Mouse (Mus musculus): ENCODE measurements around the gene Hs3st3a1. TPM values are rescaled to one million over a fixed set of nuclear protein-coding genes. Genes with fewer than 3 reads are reported as not detected.

Hs3st3a1 gene
- polyA plus RNA-seq, 1 experiment from 2014 or later = 1.4 TPM

DNA sequence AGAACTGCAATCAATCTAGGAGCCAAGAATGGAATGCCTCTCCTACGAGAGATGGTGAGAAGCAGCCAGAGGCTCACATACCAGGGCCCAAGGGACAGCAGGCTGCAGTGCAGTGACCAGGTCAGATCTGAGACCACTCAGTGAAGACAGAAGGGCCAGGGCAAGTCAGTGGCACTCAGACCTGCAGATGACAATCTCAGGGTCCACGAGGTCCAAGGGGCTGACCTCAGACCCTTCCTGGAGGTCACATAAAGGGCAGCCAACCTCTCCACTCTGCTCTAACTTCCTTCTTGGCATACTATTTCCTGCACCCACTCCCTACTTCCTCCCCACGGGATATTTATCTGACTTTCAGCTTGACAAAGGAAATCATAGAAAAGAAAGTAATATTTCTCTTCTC, 60.8 kb downstream of the Hs3st3a1 start:
- Histone ChIP-seq H3K27ac (replicated peaks) (no peak overlapping the region), H3K9ac (no peak overlapping the region), H3K36me3 (no peaks in the 10 kb centered on the region), H3K4me2 (no peak overlapping the region), H3K4me1 (replicated peaks) (no peaks in the 10 kb centered on the region), H3K4me3 (no peak overlapping the region), H3K9me3 (no peaks in the 10 kb centered on the region), H3K27me3 (no peaks in the 10 kb centered on the region)
- no peak for ATAC-seq (ENCODE audit: low FRiP score, low read depth)
- 26% methylated on average over 3 of the region's 3 CpGs for WGBS

DNA sequence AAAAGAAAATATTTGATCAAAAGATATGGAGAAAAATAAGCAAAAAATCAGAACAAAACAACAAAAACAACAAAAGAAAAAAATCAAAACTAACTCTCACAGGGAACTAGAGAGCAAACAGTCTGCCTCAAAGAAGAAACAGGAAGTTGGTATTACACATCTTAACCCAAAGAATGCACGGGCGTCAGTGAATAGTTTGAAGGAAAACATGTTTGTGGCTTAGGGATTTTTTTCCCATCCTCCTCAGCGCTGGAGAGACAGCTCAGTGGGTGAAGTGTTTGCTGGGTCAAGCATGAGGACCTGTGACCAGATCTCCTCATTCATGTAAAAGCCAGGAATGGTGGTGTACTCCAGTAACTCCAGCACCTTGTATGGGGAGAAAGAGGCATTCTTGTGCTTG, 61.5 kb downstream of the Hs3st3a1 start:
- Histone ChIP-seq H3K27ac (replicated peaks) (no peak overlapping the region), H3K9ac (no peak overlapping the region), H3K36me3 (no peaks in the 10 kb centered on the region), H3K4me3 (no peak overlapping the region), H3K27me3 (no peaks in the 10 kb centered on the region), H3K4me1 (replicated peaks) (no peaks in the 10 kb centered on the region), H3K9me3 (no peaks in the 10 kb centered on the region), H3K4me2 (no peak overlapping the region)
- ATAC-seq (ENCODE audit: low FRiP score, low read depth) = no peak
- WGBS = 62% methylated on average over 3 of the region's 3 CpGs

DNA sequence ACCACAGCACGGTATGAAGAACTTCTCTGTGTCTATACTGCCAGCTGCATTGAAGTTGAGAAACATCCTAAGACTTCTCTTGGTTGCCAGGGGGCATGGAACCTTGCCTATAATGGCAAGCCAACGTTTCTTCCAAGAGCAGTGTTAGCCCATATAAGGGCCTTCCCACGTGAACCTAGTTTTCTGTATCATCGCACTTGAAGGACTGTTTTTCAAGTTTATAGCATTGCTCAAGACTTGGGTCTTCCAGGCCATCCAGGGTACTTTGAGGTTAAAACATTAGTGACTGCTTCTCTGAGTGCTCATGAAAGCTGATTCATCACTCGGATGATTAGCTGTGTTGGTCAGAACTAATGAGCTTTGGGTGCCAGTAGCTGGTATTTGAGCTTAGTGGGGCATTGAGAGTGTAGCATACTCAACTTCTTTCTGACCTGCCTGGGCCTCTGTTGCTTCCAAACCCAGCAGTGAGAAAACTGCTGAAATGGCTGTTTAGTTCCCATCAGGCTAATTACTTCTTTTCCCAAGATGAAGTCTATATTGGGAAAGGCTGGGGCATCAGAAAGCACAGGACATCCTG, 65.5 kb downstream of the Hs3st3a1 start:
- H3K36me3 ChIP-seq = no peaks in the 10 kb centered on the region
- H3K4me2 ChIP-seq = no peak overlapping the region
- H3K27me3 ChIP-seq = no peaks in the 10 kb centered on the region
- no peaks in the 10 kb centered on the region for H3K4me1 ChIP-seq (replicated peaks)
- H3K9ac ChIP-seq = no peak overlapping the region
- no peak for ATAC-seq (ENCODE audit: low FRiP score, low read depth)
- 92% methylated on average over 5 of the region's 5 CpGs for WGBS
- no peak overlapping the region for H3K4me3 ChIP-seq
- no peak overlapping the region for H3K27ac ChIP-seq (replicated peaks)
- peaks cover 4% of the 10 kb centered on the region; the same call in 1 of the 2 replicates for H3K9me3 ChIP-seq

DNA sequence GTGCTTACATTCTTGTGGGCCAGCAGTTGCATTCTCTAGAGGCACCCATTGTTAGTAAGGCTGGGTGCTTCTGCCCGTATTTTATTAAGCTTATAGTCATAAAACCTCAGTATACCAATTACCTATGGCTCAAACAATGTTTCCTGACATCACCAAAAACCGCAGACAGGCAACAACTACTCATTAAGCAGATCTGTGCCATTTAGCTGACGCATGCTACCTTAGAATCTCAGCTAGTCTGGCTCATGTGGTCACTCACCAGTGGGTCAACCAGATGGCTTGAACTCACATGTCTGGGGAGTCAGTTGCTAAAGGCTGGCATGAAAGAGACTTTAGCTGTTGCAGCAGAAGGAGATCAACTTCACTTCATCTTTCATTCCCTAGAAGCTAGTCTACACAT, 67.9 kb downstream of the Hs3st3a1 start:
- H3K27me3 ChIP-seq = no peaks in the 10 kb centered on the region
- H3K36me3 ChIP-seq = no peaks in the 10 kb centered on the region
- 88% methylated on average over 3 of the region's 3 CpGs for WGBS
- peaks cover 4% of the 10 kb centered on the region; the same call in 1 of the 2 replicates for H3K9me3 ChIP-seq
- H3K27ac ChIP-seq (replicated peaks) = no peak overlapping the region
- no peak overlapping the region for H3K4me3 ChIP-seq
- no peak for ATAC-seq (ENCODE audit: low FRiP score, low read depth)
- no peak overlapping the region for H3K4me2 ChIP-seq
- no peak overlapping the region for H3K9ac ChIP-seq
- no peaks in the 10 kb centered on the region for H3K4me1 ChIP-seq (replicated peaks)

DNA sequence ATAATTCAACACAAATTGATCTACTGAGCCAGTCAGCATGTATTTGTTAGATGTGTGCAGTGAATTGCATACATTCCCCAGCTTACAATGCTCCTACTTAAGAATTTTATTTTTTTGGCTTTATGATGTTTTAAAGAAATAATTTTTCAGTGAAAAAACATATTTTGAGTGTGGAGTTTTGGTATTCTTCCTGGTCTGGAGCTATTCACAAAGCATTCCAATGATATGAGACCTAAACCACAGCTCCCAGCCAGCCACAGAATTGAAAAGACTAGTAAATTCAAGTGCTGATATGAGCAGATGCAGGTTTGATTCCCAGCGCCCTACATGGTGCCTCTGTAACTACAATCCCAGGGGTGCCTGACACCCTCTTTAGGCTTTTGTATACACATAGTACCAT, 70.8 kb downstream of the Hs3st3a1 start:
- Histone ChIP-seq H3K36me3 (no peaks in the 10 kb centered on the region), H3K4me3 (no peak overlapping the region), H3K4me1 (replicated peaks) (no peaks in the 10 kb centered on the region), H3K9ac (no peak overlapping the region), H3K4me2 (no peak overlapping the region), H3K27ac (replicated peaks) (no peak overlapping the region), H3K9me3 (peaks cover 4% of the 10 kb centered on the region; the same call in 1 of the 2 replicates), H3K27me3 (no peaks in the 10 kb centered on the region)
- no peak for ATAC-seq (ENCODE audit: low FRiP score, low read depth)
- WGBS = 94% methylated on average over 1 of the region's 1 CpGs

- no peaks in the 10 kb centered on the region for H3K27me3 ChIP-seq
- peaks cover 4% of the 10 kb centered on the region; the same call in 1 of the 2 replicates for H3K9me3 ChIP-seq
- no peak for ATAC-seq (ENCODE audit: low FRiP score, low read depth)
- WGBS = 86% methylated on average over 3 of the region's 3 CpGs
- H3K27ac ChIP-seq (replicated peaks) = no peak overlapping the region
- no peaks in the 10 kb centered on the region for H3K4me1 ChIP-seq (replicated peaks)
- no peaks in the 10 kb centered on the region for H3K36me3 ChIP-seq
- H3K9ac ChIP-seq = no peak overlapping the region
- H3K4me2 ChIP-seq = no peak overlapping the region
- H3K4me3 ChIP-seq = no peak overlapping the region
Measured at GRCm38 (mm10) chr11:64507024-64507423, 71.9 kb downstream of the Hs3st3a1 start.

GRCm38 (mm10) chr11:64509106-64509505, 74.0 kb downstream of the Hs3st3a1 start:
- no peak overlapping the region for H3K4me2 ChIP-seq
- H3K27ac ChIP-seq (replicated peaks) = no peak overlapping the region
- H3K9ac ChIP-seq = no peak overlapping the region
- no peaks in the 10 kb centered on the region for H3K36me3 ChIP-seq
- H3K9me3 ChIP-seq = peaks cover 3% of the 10 kb centered on the region; the same call in 1 of the 2 replicates
- no peak overlapping the region for H3K4me3 ChIP-seq
- H3K27me3 ChIP-seq = no peaks in the 10 kb centered on the region
- 92% methylated on average over 2 of the region's 2 CpGs for WGBS
- ATAC-seq (ENCODE audit: low FRiP score, low read depth) = no peak
- H3K4me1 ChIP-seq (replicated peaks) = no peaks in the 10 kb centered on the region

- Histone ChIP-seq H3K4me2 (no peak overlapping the region), H3K4me1 (replicated peaks) (no peaks in the 10 kb centered on the region), H3K9me3 (no peaks in the 10 kb centered on the region), H3K4me3 (no peak overlapping the region), H3K27me3 (no peaks in the 10 kb centered on the region), H3K36me3 (no peaks in the 10 kb centered on the region), H3K9ac (no peak overlapping the region), H3K27ac (replicated peaks) (no peak overlapping the region)
- 87% methylated on average over 4 of the region's 4 CpGs for WGBS
- ATAC-seq (ENCODE audit: low FRiP score, low read depth) = no peak
Measured at GRCm38 (mm10) chr11:64512301-64512700, 77.2 kb downstream of the Hs3st3a1 start.

GRCm38 (mm10) chr11:64513419-64513818, 78.3 kb downstream of the Hs3st3a1 start:
- Histone ChIP-seq H3K27ac (replicated peaks) (no peak overlapping the region), H3K4me1 (replicated peaks) (peaks cover 4% of the 10 kb centered on the region; the same call in 1 of the 2 replicates), H3K9me3 (no peaks in the 10 kb centered on the region), H3K9ac (no peak overlapping the region), H3K4me2 (no peak overlapping the region), H3K36me3 (no peaks in the 10 kb centered on the region), H3K27me3 (no peaks in the 10 kb centered on the region), H3K4me3 (no peak overlapping the region)
- WGBS = 90% methylated on average over 5 of the region's 5 CpGs
- ATAC-seq (ENCODE audit: low FRiP score, low read depth) = no peak

GRCm38 (mm10) chr11:64516712-64517589, 81.8 kb downstream of the Hs3st3a1 start:
- ATAC-seq (ENCODE audit: low FRiP score, low read depth) = no peak
- Histone ChIP-seq H3K27ac (replicated peaks) (no peak overlapping the region), H3K36me3 (no peaks in the 10 kb centered on the region), H3K4me1 (replicated peaks) (peaks cover 11% of the 10 kb centered on the region), H3K9ac (no peak overlapping the region), H3K9me3 (no peaks in the 10 kb centered on the region), H3K4me2 (no peak overlapping the region), H3K27me3 (peaks cover 15% of the 10 kb centered on the region), H3K4me3 (no peak overlapping the region)
- 91% methylated on average over 9 of the region's 9 CpGs for WGBS

- 51% methylated on average over 6 of the region's 6 CpGs for WGBS
- H3K9ac ChIP-seq = no peak overlapping the region
- H3K27ac ChIP-seq (replicated peaks) = no peak overlapping the region
- no peak overlapping the region for H3K4me3 ChIP-seq
- no peaks in the 10 kb centered on the region for H3K9me3 ChIP-seq
- no peaks in the 10 kb centered on the region for H3K36me3 ChIP-seq
- no peak overlapping the region for H3K4me2 ChIP-seq
- no peak for ATAC-seq (ENCODE audit: low FRiP score, low read depth)
- H3K27me3 ChIP-seq = peaks cover 18% of the 10 kb centered on the region
- peaks cover 11% of the 10 kb centered on the region for H3K4me1 ChIP-seq (replicated peaks)
Measured at GRCm38 (mm10) chr11:64518146-64518841, 83.2 kb downstream of the Hs3st3a1 start.

- ATAC-seq (ENCODE audit: low FRiP score, low read depth) = no peak
- peaks cover 3% of the 10 kb centered on the region; the same call in 1 of the 2 replicates for H3K4me1 ChIP-seq (replicated peaks)
- no peak overlapping the region for H3K27ac ChIP-seq (replicated peaks)
- H3K4me3 ChIP-seq = no peak overlapping the region
- 95% methylated on average over 8 of the region's 8 CpGs for WGBS
- no peak overlapping the region for H3K9ac ChIP-seq
- H3K36me3 ChIP-seq = no peaks in the 10 kb centered on the region
- H3K27me3 ChIP-seq = peaks cover 18% of the 10 kb centered on the region
- no peaks in the 10 kb centered on the region for H3K9me3 ChIP-seq
- no peak overlapping the region for H3K4me2 ChIP-seq
Measured at GRCm38 (mm10) chr11:64523993-64524570, 89.0 kb downstream of the Hs3st3a1 start.

All from hindbrain, embryonic 15.5 days (tissue).